Mouse (Mus musculus) cerebellum, adult 8-10 months (tissue): ENCODE measurements around the gene Prkce.

Experiments used
- DNase-seq: peaks from one replicate; pipeline ENCODE4 v3.0.0; 2022

Gene Prkce

GRCm38 (mm10) chr17:86494494-86494893 lies 326.9 kb downstream of the Prkce start:
- DNase-seq, result no peak

- no peak for DNase-seq
Observed at GRCm38 (mm10) chr17:86494895-86495294, 327.3 kb downstream of the Prkce start.

GRCm38 (mm10) chr17:86496123-86496771 lies 328.7 kb downstream of the Prkce start:
- peak; percentile 32 for DNase-seq

- no peak for DNase-seq
Observed at GRCm38 (mm10) chr17:86497302-86497701, 329.7 kb downstream of the Prkce start.

- no peak for DNase-seq
Observed at GRCm38 (mm10) chr17:86499359-86500045, 331.9 kb downstream of the Prkce start.

GRCm38 (mm10) chr17:86501393-86501792 lies 333.8 kb downstream of the Prkce start:
- DNase-seq, result no peak

- DNase-seq, result no peak
Observed at GRCm38 (mm10) chr17:86503208-86503897, 335.8 kb downstream of the Prkce start.

GRCm38 (mm10) chr17:86505183-86505631 lies 337.6 kb downstream of the Prkce start, which contains the start of gene Gm10309:
Gm10309 (minus strand) TSS chr17:86505232.
- peak; percentile 76 for DNase-seq

- no peak for DNase-seq
Observed at GRCm38 (mm10) chr17:86506881-86507280, 339.3 kb downstream of the Prkce start.

- no peak for DNase-seq
Observed at GRCm38 (mm10) chr17:86507342-86508211, 340.0 kb downstream of the Prkce start.

GRCm38 (mm10) chr17:86508212-86508490 lies 340.6 kb downstream of the Prkce start:
- DNase-seq, result no peak

GRCm38 (mm10) chr17:86509871-86510270 lies 342.3 kb downstream of the Prkce start:
- no peak for DNase-seq

GRCm38 (mm10) chr17:86514974-86515620 lies 347.5 kb downstream of the Prkce start:
- no peak for DNase-seq

GRCm38 (mm10) chr17:86516630-86517029 lies 349.0 kb downstream of the Prkce start:
- peak; percentile 24 for DNase-seq

GRCm38 (mm10) chr17:86518604-86519003 lies 351.0 kb downstream of the Prkce start:
- DNase-seq, result no peak

- DNase-seq, result no peak
Observed at GRCm38 (mm10) chr17:86521252-86521651, 353.7 kb downstream of the Prkce start.

GRCm38 (mm10) chr17:86522649-86523048 lies 355.1 kb downstream of the Prkce start:
- no peak for DNase-seq

- no peak for DNase-seq
Observed at GRCm38 (mm10) chr17:86523374-86523773, 355.8 kb downstream of the Prkce start.

GRCm38 (mm10) chr17:86523843-86524242 lies 356.3 kb downstream of the Prkce start:
- no peak for DNase-seq

GRCm38 (mm10) chr17:86525075-86525474 lies 357.5 kb downstream of the Prkce start:
- no peak for DNase-seq

GRCm38 (mm10) chr17:86526016-86526415 lies 358.4 kb downstream of the Prkce start:
- DNase-seq, result no peak

- no peak for DNase-seq
Observed at GRCm38 (mm10) chr17:86527298-86527697, 359.7 kb downstream of the Prkce start.
